In the genomic region with DNA sequence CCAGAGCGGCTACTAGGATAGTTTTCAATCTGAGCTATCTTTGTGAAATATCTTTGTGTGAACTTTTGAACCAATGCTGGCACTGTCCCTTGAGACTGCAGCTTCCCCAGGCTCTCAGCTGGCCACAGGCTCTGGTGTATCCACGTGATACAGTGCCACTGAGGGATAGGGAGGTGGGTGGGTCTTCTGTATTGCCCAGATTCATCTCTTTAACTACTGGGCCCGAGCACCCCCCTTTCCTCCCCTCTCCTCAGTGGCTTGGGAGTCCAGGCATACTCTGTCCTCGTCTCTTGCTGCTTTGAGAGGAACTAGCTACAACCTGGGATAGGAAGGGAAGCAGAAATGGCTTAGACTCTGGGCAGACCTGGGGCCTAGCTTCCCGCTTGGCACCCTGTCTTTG, we compare ENCODE assay signal across 15 mouse cellular contexts. TPM values are rescaled to one million over a fixed set of nuclear protein-coding genes. Genes with fewer than 3 reads are reported as not detected.
DNase-seq lines count a peak whose midpoint lies in the region; ATAC-seq and TF ChIP-seq lines count a peak whose summit lies in the region.
"Had no signal": no experiment of that assay in that cellular context is flagged by ENCODE, and none has a peak within 500 bp of the region (broad histone marks: within the 10 kb centered on the region; RNA-seq: fewer than 3 reads in every experiment).

No protein-coding gene starts in this region.

- TF ChIP-seq POLR2A in myocyte (IDR thresholded peaks at IDR 0.05; ENCODE audit: insufficient read length, low read depth), result no peak

- peaks cover 78% of the 10 kb centered on the region for H3K4me1 ChIP-seq in forebrain, embryonic 12.5 days
- H3K4me1 ChIP-seq in forebrain, embryonic 16.5 days (replicated peaks; ENCODE audit: control insufficient read depth, insufficient read depth, low read length), result peaks cover 33% of the 10 kb centered on the region
- H3K4me1 ChIP-seq in hindbrain, embryonic 10.5 days (replicated peaks), result peaks cover 93% of the 10 kb centered on the region
- H3K4me1 ChIP-seq in hindbrain, embryonic 11.5 days (replicated peaks; ENCODE audit: control insufficient read depth, insufficient read depth, low read length), result no peaks in the 10 kb centered on the region; the same call in 1 of the 2 replicates
- H3K4me1 ChIP-seq in brown adipose tissue, adult 24 weeks (ENCODE audit: control insufficient read depth, insufficient read depth, insufficient read length, low read length), result peaks cover 55% of the 10 kb centered on the region

- no peak overlapping the region for H3ac ChIP-seq in myocyte (ENCODE audit: control insufficient read depth, insufficient read length)

- 0 out of 2 replicates have a peak overlapping the region, but pooled peaks have one; percentile 36 for H3K27ac ChIP-seq in forebrain, embryonic 12.5 days
- no peak overlapping the region for H3K27ac ChIP-seq in forebrain, embryonic 16.5 days (ENCODE audit: low read length)
- H3K27ac ChIP-seq in hindbrain, embryonic 10.5 days, result 0 out of 2 replicates have a peak overlapping the region, but pooled peaks have one; percentile 19
- H3K27ac ChIP-seq in hindbrain, embryonic 11.5 days (ENCODE audit: low read depth, low read length), result no peak overlapping the region
- H3K27ac ChIP-seq in brown adipose tissue, adult 24 weeks (replicated peaks; ENCODE audit: low read depth, low read length), result peak overlapping the region; percentile 9

- no peak overlapping the region for H3K9ac ChIP-seq in forebrain, embryonic 12.5 days
- no peak overlapping the region for H3K9ac ChIP-seq in forebrain, embryonic 16.5 days (replicated peaks; ENCODE audit: low read depth, low read length)
- H3K9ac ChIP-seq in hindbrain, embryonic 11.5 days (ENCODE audit: low read depth, low read length), result no peak overlapping the region
- H3K9ac ChIP-seq: liver, postnatal 0 days had no signal

- no peak overlapping the region for H3K4me2 ChIP-seq in forebrain, embryonic 12.5 days
- no peak overlapping the region for H3K4me2 ChIP-seq in forebrain, embryonic 16.5 days (ENCODE audit: low read length)
- no peak overlapping the region for H3K4me2 ChIP-seq in hindbrain, embryonic 11.5 days (replicated peaks; ENCODE audit: low read depth, low read length)
- H3K4me2 ChIP-seq in myocyte (ENCODE audit: low read depth), result peak overlapping the region; percentile 38

- H3K9me3 ChIP-seq in forebrain, embryonic 12.5 days, result no peaks in the 10 kb centered on the region
- H3K9me3 ChIP-seq in forebrain, embryonic 16.5 days (ENCODE audit: control insufficient read depth, low read length), result no peaks in the 10 kb centered on the region
- H3K9me3 ChIP-seq in hindbrain, embryonic 10.5 days, result no peaks in the 10 kb centered on the region
- no peaks in the 10 kb centered on the region for H3K9me3 ChIP-seq in hindbrain, embryonic 11.5 days (ENCODE audit: control insufficient read depth, low read length)

- peaks cover 16% of the 10 kb centered on the region for H3K36me3 ChIP-seq in forebrain, embryonic 12.5 days (replicated peaks)
- H3K36me3 ChIP-seq in forebrain, embryonic 16.5 days (ENCODE audit: control insufficient read depth, insufficient read depth), result no peaks in the 10 kb centered on the region
- peaks cover 95% of the 10 kb centered on the region for H3K36me3 ChIP-seq in hindbrain, embryonic 10.5 days
- 0 out of 2 replicates have a peak, but pooled peaks cover 2% of the 10 kb centered on the region for H3K36me3 ChIP-seq in hindbrain, embryonic 11.5 days (ENCODE audit: control insufficient read depth, insufficient read depth, low read length)
- H3K36me3 ChIP-seq in myocyte (ENCODE audit: control insufficient read depth, insufficient read depth), result peaks cover 17% of the 10 kb centered on the region

- WGBS in forebrain, embryonic 12.5 days, result 88% methylated on average over 5 of the region's 5 CpGs
- 69% methylated on average over 5 of the region's 5 CpGs for WGBS in forebrain, embryonic 16.5 days
- 79% methylated on average over 5 of the region's 5 CpGs for WGBS in hindbrain, embryonic 10.5 days
- WGBS in hindbrain, embryonic 11.5 days, result 79% methylated on average over 5 of the region's 5 CpGs

- peaks cover 99% of the 10 kb centered on the region for H3K79me2 ChIP-seq in myocyte (ENCODE audit: control insufficient read depth, insufficient read depth)

- no peak overlapping the region for H3K4me3 ChIP-seq in forebrain, embryonic 12.5 days (replicated peaks)
- H3K4me3 ChIP-seq in forebrain, embryonic 16.5 days (replicated peaks; ENCODE audit: low read length), result no peak overlapping the region
- no peak overlapping the region for H3K4me3 ChIP-seq in hindbrain, embryonic 10.5 days
- H3K4me3 ChIP-seq in hindbrain, embryonic 11.5 days (ENCODE audit: low read depth, low read length), result no peak overlapping the region
- no peak overlapping the region for H3K4me3 ChIP-seq in brown adipose tissue, adult 24 weeks (ENCODE audit: insufficient read depth, low read depth, low read length)
- no peak overlapping the region for H3K4me3 ChIP-seq in myocyte

- H3K27me3 ChIP-seq in forebrain, embryonic 12.5 days, result no peaks in the 10 kb centered on the region
- no peaks in the 10 kb centered on the region for H3K27me3 ChIP-seq in forebrain, embryonic 16.5 days (replicated peaks; ENCODE audit: control insufficient read depth, insufficient read depth, low read length)
- no peaks in the 10 kb centered on the region for H3K27me3 ChIP-seq in hindbrain, embryonic 10.5 days (ENCODE audit: insufficient read depth, poor library complexity, severe bottlenecking)
- no peaks in the 10 kb centered on the region for H3K27me3 ChIP-seq in hindbrain, embryonic 11.5 days (ENCODE audit: control insufficient read depth, insufficient read depth, low read length)
- no peaks in the 10 kb centered on the region for H3K27me3 ChIP-seq in myocyte (ENCODE audit: control insufficient read depth, insufficient read depth, insufficient read length)
- H3K27me3 ChIP-seq: Patski had no signal

- ATAC-seq in forebrain, embryonic 12.5 days (ENCODE audit: low FRiP score), result no peak
- no peak for ATAC-seq in forebrain, embryonic 16.5 days
- no peak for ATAC-seq in hindbrain, embryonic 11.5 days (ENCODE audit: low FRiP score)
- ATAC-seq: liver, postnatal 0 days; Patski had no signal

- DNase-seq in hindbrain, embryonic 10.5 days (ENCODE audit: low spot score), result no peak
- DNase-seq in hindbrain, embryonic 11.5 days (ENCODE audit: low spot score), result no peak
- no peak for DNase-seq in kidney, adult 8-10 months
- no peak for DNase-seq in cerebellum, adult 9-11 months
- DNase-seq: cerebellum, adult 11-12 months; kidney, postnatal 10 days; left cerebral cortex, postnatal 4 days; liver, postnatal 0 days; lung, postnatal 4 days; thymus, adult 2 months had no signal

TF ChIP-seq in myocyte, 11 proteins besides CTCF, POLR2A, EP300 and RAD21:
- peak; percentile 70 for TF ChIP-seq POLR2AphosphoS2 (IDR thresholded peaks at IDR 0.05; ENCODE audit: insufficient read length, low read depth)
- no peak for TF ChIP-seq USF1 (IDR thresholded peaks at IDR 0.05; ENCODE audit: low read depth)

RNA-seq across cellular contexts. Expression of a gene that starts 9.0 kb away (rescaled TPM):
- 831 and 838 TPM in 2 replicates for polyA plus RNA-seq in forebrain, embryonic 12.5 days (2016; fragmentation: Nextera tagmentation; extraction: Ambion mirVana)
- 554 and 700 TPM in 2 replicates for polyA plus RNA-seq in forebrain, embryonic 16.5 days (2015; fragmentation: Nextera tagmentation; extraction: Ambion mirVana)
- polyA plus RNA-seq in hindbrain, embryonic 10.5 days (2016; fragmentation: Nextera tagmentation; extraction: Ambion mirVana), result 918 and 954 TPM in 2 replicates
- 1,127 and 1,205 TPM in 2 replicates for polyA plus RNA-seq in hindbrain, embryonic 11.5 days (2014; fragmentation: Nextera tagmentation; extraction: Ambion mirVana)
- 28.7 and 35.4 TPM in 2 replicates for polyA plus RNA-seq in brown adipose tissue, adult 24 weeks (2012; ENCODE audit: insufficient read depth, insufficient read length, missing spikeins)
- 589 TPM for polyA plus RNA-seq in myocyte (2012; fragmentation: generic; extraction: Trizol)

Comparison
In these comparisons a context has a peak if more than half of its experiments do, and no peak if none do; other contexts are left out.
1. H3K27ac ChIP-seq: peak in forebrain, embryonic 12.5 days (single experiment), hindbrain, embryonic 10.5 days (single experiment) and brown adipose tissue, adult 24 weeks (single experiment); none in forebrain, embryonic 16.5 days (single experiment) and hindbrain, embryonic 11.5 days (single experiment).
2. RNA of a gene that starts 9.0 kb away (polyA plus RNA-seq): 1,127 to 1,205 TPM in hindbrain, embryonic 11.5 days, 918 to 954 TPM in hindbrain, embryonic 10.5 days, 831 to 838 TPM in forebrain, embryonic 12.5 days, 589 TPM in myocyte (single experiment) and 554 to 700 TPM in forebrain, embryonic 16.5 days; 28.7 to 35.4 TPM in brown adipose tissue, adult 24 weeks; every median in the first group is over 10 times any median in the second.